Mouse (Mus musculus) cortical plate, adult 2 months (tissue): ENCODE results near the gene Ppan. TPM values are rescaled to one million over a fixed set of nuclear protein-coding genes. Genes with fewer than 3 reads are reported as not detected.
A peak's percentile ranks its signal among the peaks of the same experiment; 100 is the strongest.

ENCODE experiments used
- H3K27ac ChIP-seq: fragments of 200-500 bp; 2 replicates; pipeline ENCODE4 v1.5.1; 2012; ENCODE audit warnings: low read length, control low read depth, inconsistent platforms; ENCODE audit not compliant: insufficient read depth
- H3K4me1 ChIP-seq: fragments of 200-500 bp; 2 replicates; pipeline ENCODE4 v1.6.1; 2011; ENCODE audit warnings: low read length; ENCODE audit not compliant: control insufficient read depth, insufficient read depth
- H3K4me3 ChIP-seq: fragments of 200-500 bp; 2 replicates; pipeline ENCODE4 v1.5.1; 2011; ENCODE audit warnings: mild to moderate bottlenecking, low read length, control low read depth; ENCODE audit not compliant: insufficient read depth
- CTCF ChIP-seq: fragments of 200-500 bp; IDR thresholded peaks from 2 replicates; pipeline ENCODE4 v1.5.1; 2011; ENCODE audit warnings: mild to moderate bottlenecking, control low read depth, low read length; ENCODE audit not compliant: insufficient read depth; ENCODE audit errors: extremely low read depth
- POLR2A ChIP-seq: fragments of 200-500 bp; IDR thresholded peaks from 2 replicates; pipeline ENCODE4 v1.6.1; 2011; ENCODE audit warnings: mild to moderate bottlenecking, low read length, control low read depth; ENCODE audit not compliant: insufficient read depth; ENCODE audit errors: extremely low read depth
- polyA plus RNA-seq: library from polyadenylated mRNA; depleted of rRNA; stranded (reverse); fragments of >200 nt; gene quantifications from 2 replicates; pipeline ENCODE4 v1.2.3, GENCODE M21; 2012

Ppan gene
- polyA plus RNA-seq, 1 experiment = 41.7 TPM

- H3K27ac ChIP-seq = no peak overlapping the region
These were observed 4.2 kb downstream of the Ppan start for GRCm38 (mm10) chr9:20892104-20892653.

GRCm38 (mm10) chr9:20893069-20893468 is 5.1 kb downstream of the Ppan start:
- H3K27ac ChIP-seq = no peak overlapping the region
- TF ChIP-seq POLR2A (peak; percentile 27; the same call in 1 of the 2 replicates), CTCF (no peak)
- peaks cover 7% of the 10 kb centered on the region; the same call in 1 of the 2 replicates for H3K4me1 ChIP-seq

More at GRCm38 (mm10) chr9:20892104-20892653, 4.2 kb downstream of the Ppan start:
- Histone ChIP-seq H3K4me1 (peaks cover under 1% of the 10 kb centered on the region; the same call in 1 of the 2 replicates), H3K4me3 (no peak overlapping the region)
- TF ChIP-seq CTCF (no peak), POLR2A (peak; percentile 42; the same call in 1 of the 2 replicates)

GRCm38 (mm10) chr9:20893590-20894343 is 5.8 kb downstream of the Ppan start:
- no peak overlapping the region for H3K27ac ChIP-seq
- no peak overlapping the region for H3K4me3 ChIP-seq
- H3K4me1 ChIP-seq = peaks cover 7% of the 10 kb centered on the region; the same call in 1 of the 2 replicates

More at GRCm38 (mm10) chr9:20893069-20893468, 5.1 kb downstream of the Ppan start:
- H3K4me3 ChIP-seq = no peak overlapping the region

GRCm38 (mm10) chr9:20894629-20895028 is 6.7 kb downstream of the Ppan start:
- Histone ChIP-seq H3K4me1 (peaks cover 7% of the 10 kb centered on the region; the same call in 1 of the 2 replicates), H3K27ac (no peak overlapping the region), H3K4me3 (no peak overlapping the region)
- TF ChIP-seq POLR2A (no peak), CTCF (no peak)

More at GRCm38 (mm10) chr9:20893590-20894343, 5.8 kb downstream of the Ppan start:
- TF ChIP-seq POLR2A (no peak), CTCF (no peak)

GRCm38 (mm10) chr9:20895382-20895781 is 7.4 kb downstream of the Ppan start:
- Histone ChIP-seq H3K4me3 (no peak overlapping the region), H3K27ac (no peak overlapping the region), H3K4me1 (peaks cover 7% of the 10 kb centered on the region; the same call in 1 of the 2 replicates)
- no peak for TF ChIP-seq CTCF
- no peak for TF ChIP-seq POLR2A

GRCm38 (mm10) chr9:20897736-20898510 is 9.9 kb downstream of the Ppan start:
- TF ChIP-seq CTCF (no peak), POLR2A (no peak)
- H3K4me1 ChIP-seq = peaks cover 7% of the 10 kb centered on the region; the same call in 1 of the 2 replicates
- no peak overlapping the region for H3K27ac ChIP-seq
- H3K4me3 ChIP-seq = peak overlapping the region; percentile 74

GRCm38 (mm10) chr9:20898511-20899073 is 10.6 kb downstream of the Ppan start, which contains the start of gene Eif3g:
Eif3g (minus strand) TSS chr9:20898623.
- Histone ChIP-seq H3K4me1 (peaks cover 7% of the 10 kb centered on the region; the same call in 1 of the 2 replicates), H3K4me3 (peak within 1 kb of the TSS; percentile 74), H3K27ac (no peak within 1 kb of the TSS)
- TF ChIP-seq POLR2A (peak; percentile 63; the same call in 1 of the 2 replicates), CTCF (peak; percentile 77)

- Histone ChIP-seq H3K4me1 (peaks cover 7% of the 10 kb centered on the region; the same call in 1 of the 2 replicates), H3K27ac (no peak overlapping the region)
- TF ChIP-seq POLR2A (no peak), CTCF (peak; percentile 74)
These were observed 13.6 kb downstream of the Ppan start for GRCm38 (mm10) chr9:20901466-20902173.

GRCm38 (mm10) chr9:20902174-20902491 is 14.2 kb downstream of the Ppan start:
- no peak overlapping the region for H3K27ac ChIP-seq
- TF ChIP-seq POLR2A (no peak), CTCF (no peak)
- H3K4me1 ChIP-seq = peaks cover 6% of the 10 kb centered on the region; the same call in 1 of the 2 replicates
- no peak overlapping the region for H3K4me3 ChIP-seq

More at GRCm38 (mm10) chr9:20901466-20902173, 13.6 kb downstream of the Ppan start:
- no peak overlapping the region for H3K4me3 ChIP-seq
